8 mouse cellular contexts compared by ENCODE assay signal in the genomic region with DNA sequence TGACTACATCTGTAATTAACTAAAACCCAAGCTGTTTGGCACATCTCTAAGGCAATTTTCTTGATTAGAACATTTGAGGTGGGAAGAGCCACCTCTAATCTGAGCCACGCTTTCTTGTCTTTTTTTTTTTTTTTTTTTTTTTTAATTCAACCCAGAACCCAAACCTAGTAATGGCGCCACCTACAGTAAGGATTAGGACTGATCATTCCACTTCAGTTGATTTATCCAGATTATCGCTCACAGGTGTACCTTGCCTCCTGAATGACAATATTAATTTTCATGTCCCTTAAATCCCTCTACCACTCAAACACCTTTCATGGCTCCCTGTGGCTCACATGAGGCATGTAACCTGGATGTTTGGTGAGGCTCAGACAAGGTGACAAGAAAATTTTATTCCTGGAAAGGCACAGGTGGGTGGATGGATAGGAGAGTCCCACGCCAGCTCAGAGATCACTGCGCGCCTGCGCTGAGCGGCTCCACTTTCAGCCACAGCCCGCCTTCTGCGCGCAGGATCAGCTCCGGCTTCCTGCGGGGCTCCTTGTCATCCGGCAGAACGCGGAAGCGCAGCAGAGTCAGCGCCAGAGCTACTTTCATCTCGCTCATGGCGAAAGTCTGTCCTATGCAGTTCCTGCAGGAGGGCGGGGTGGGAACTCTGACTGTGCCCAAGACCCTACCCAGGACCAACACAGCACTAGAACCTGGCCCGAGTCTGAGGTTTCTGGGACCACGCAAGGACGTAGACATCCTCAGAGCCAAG. TPM values are rescaled to one million over a fixed set of nuclear protein-coding genes. Genes with fewer than 3 reads are reported as not detected.
A peak's percentile ranks its signal among the peaks of the same experiment; 100 is the strongest.
DNase-seq lines count a peak whose midpoint lies in the region; ATAC-seq and TF ChIP-seq lines count a peak whose summit lies in the region.

No protein-coding gene starts in this region.

- H3K4me1 ChIP-seq in cortical plate, adult 2 months (ENCODE audit: control insufficient read depth, insufficient read depth, low read length) = no peaks in the 10 kb centered on the region
- no peaks in the 10 kb centered on the region for H3K4me1 ChIP-seq in kidney, adult 2 months (ENCODE audit: control insufficient read depth, insufficient read depth, low read length)
- no peaks in the 10 kb centered on the region for H3K4me1 ChIP-seq in limb, embryonic 11.5 days (ENCODE audit: control insufficient read depth, insufficient read depth, low read length)
- H3K4me1 ChIP-seq in midbrain, embryonic 11.5 days (ENCODE audit: control insufficient read depth, insufficient read depth, low read length) = no peaks in the 10 kb centered on the region

- H3K27me3 ChIP-seq in kidney, adult 2 months (replicated peaks; ENCODE audit: control insufficient read depth, insufficient read depth, low read length) = no peaks in the 10 kb centered on the region
- no peaks in the 10 kb centered on the region for H3K27me3 ChIP-seq in limb, embryonic 11.5 days (ENCODE audit: control insufficient read depth, insufficient read depth, low read length)
- no peaks in the 10 kb centered on the region for H3K27me3 ChIP-seq in midbrain, embryonic 11.5 days (ENCODE audit: control insufficient read depth, insufficient read depth, low read length)

- 16% methylated on average over 24 of the region's 24 CpGs for WGBS in kidney, adult 2 months
- 16% methylated on average over 24 of the region's 24 CpGs for WGBS in limb, embryonic 11.5 days
- WGBS in midbrain, embryonic 11.5 days = 13% methylated on average over 24 of the region's 24 CpGs

- peak; percentile 82 for TF ChIP-seq POLR2A in cortical plate, adult 2 months (IDR thresholded peaks at IDR 0.05; ENCODE audit: extremely low read depth, insufficient read depth, low read length)
- TF ChIP-seq POLR2A in kidney, adult 2 months (IDR thresholded peaks at IDR 0.05; ENCODE audit: low read depth, low read length) = no peak

- H3K4me3 ChIP-seq in cortical plate, adult 2 months (ENCODE audit: insufficient read depth, low read length) = peak overlapping the region; percentile 48
- H3K4me3 ChIP-seq in kidney, adult 2 months (ENCODE audit: insufficient read depth, low read depth, low read length) = peak overlapping the region; percentile 62
- H3K4me3 ChIP-seq in limb, embryonic 11.5 days (ENCODE audit: low read depth, low read length) = peak overlapping the region; percentile 33
- peak overlapping the region; percentile 35 for H3K4me3 ChIP-seq in midbrain, embryonic 11.5 days (ENCODE audit: low read depth, low read length)

- no peaks in the 10 kb centered on the region for H3K36me3 ChIP-seq in kidney, adult 2 months (ENCODE audit: control insufficient read depth, insufficient read depth, low read length)
- no peaks in the 10 kb centered on the region for H3K36me3 ChIP-seq in limb, embryonic 11.5 days (ENCODE audit: control insufficient read depth, insufficient read depth, low read length)
- H3K36me3 ChIP-seq in midbrain, embryonic 11.5 days (ENCODE audit: control insufficient read depth, insufficient read depth, low read length) = no peaks in the 10 kb centered on the region

- no peak for TF ChIP-seq CTCF in cortical plate, adult 2 months (IDR thresholded peaks at IDR 0.05; ENCODE audit: extremely low read depth, insufficient read depth, low read length)
- TF ChIP-seq CTCF in kidney, adult 2 months (conservative IDR thresholded peaks at IDR 0.05; ENCODE audit: insufficient read depth, insufficient read length, low read depth, low read length) = no peak

- H3K27ac ChIP-seq in cortical plate, adult 2 months (ENCODE audit: insufficient read depth, low read length) = no peak overlapping the region
- no peak overlapping the region for H3K27ac ChIP-seq in kidney, adult 2 months (ENCODE audit: insufficient read depth, low read depth, low read length)
- no peak overlapping the region for H3K27ac ChIP-seq in limb, embryonic 11.5 days (replicated peaks; ENCODE audit: low read depth, low read length)
- no peak overlapping the region for H3K27ac ChIP-seq in midbrain, embryonic 11.5 days (ENCODE audit: low read depth, low read length)

- H3K9me3 ChIP-seq in limb, embryonic 11.5 days (ENCODE audit: control insufficient read depth, low read length) = no peaks in the 10 kb centered on the region
- H3K9me3 ChIP-seq in midbrain, embryonic 11.5 days (ENCODE audit: control insufficient read depth, low read length) = no peaks in the 10 kb centered on the region

- H3K4me2 ChIP-seq in limb, embryonic 11.5 days (ENCODE audit: low read depth, severe bottlenecking) = peak overlapping the region; percentile 55
- peak overlapping the region; percentile 58 for H3K4me2 ChIP-seq in midbrain, embryonic 11.5 days

- peak; percentile 66 to 83 for DNase-seq in adrenal gland, adult (ENCODE audit: inconsistent age in 2 of 2, low spot score in 1 of 2)
- peak; percentile 24 for DNase-seq in heart, adult 8-10 months (ENCODE audit: low spot score)
- peak; percentile 54 for DNase-seq in kidney, adult 2 months
- peak; percentile 65 for DNase-seq in limb, embryonic 11.5 days (ENCODE audit: low spot score)
- DNase-seq in midbrain, embryonic 11.5 days (ENCODE audit: low spot score, missing footprints) = peak; percentile 88
- DNase-seq in spleen, adult 18-20 months = peak; percentile 36 to 57

- peak overlapping the region; percentile 2; the same call in 1 of the 2 replicates for H3K9ac ChIP-seq in limb, embryonic 11.5 days (ENCODE audit: low read length)
- H3K9ac ChIP-seq in midbrain, embryonic 11.5 days (ENCODE audit: low read length) = peak overlapping the region; percentile 62

- peak; percentile 58; the same call in 1 of the 2 replicates for ATAC-seq in limb, embryonic 11.5 days (ENCODE audit: insufficient number of reproducible peaks, low FRiP score, low TSS enrichment, low read depth)
- peak; percentile 77 for ATAC-seq in midbrain, embryonic 11.5 days (ENCODE audit: low FRiP score)
- no peak for ATAC-seq in erythroid progenitor cell, adult 5-6 weeks (replicated peaks; ENCODE audit: low FRiP score, poor library complexity, severe bottlenecking)

RNA-seq across cellular contexts. Expression of a gene that starts 21.1 kb away (rescaled TPM):
- polyA plus RNA-seq in cortical plate, adult 2 months (2012; rRNA removed) = 0.15 and 0.17 TPM in 2 replicates
- total RNA-seq in heart, adult 8-10 months (2022) = 1 to 10 TPM in 2 of 4 experiments, under 1 TPM in 2; 0.25 to 1.2 (median 0.84) TPM
- 1.7 and 3.3 TPM in 2 replicates for polyA plus RNA-seq in kidney, adult 2 months (2012; rRNA removed)
- polyA plus RNA-seq in limb, embryonic 11.5 days (2014; fragmentation: Nextera tagmentation; extraction: Ambion mirVana) = 0.30 and 1.0 TPM in 2 replicates
- polyA plus RNA-seq in midbrain, embryonic 11.5 days (2014; fragmentation: Nextera tagmentation; extraction: Ambion mirVana) = 0.22 and 0.41 TPM in 2 replicates
- 6.1 and 10.9 TPM in 2 replicates for total RNA-seq in erythroid progenitor cell, adult 5-6 weeks (2015; ENCODE audit: low replicate concordance)
- total RNA-seq in erythroid progenitor cell, adult 5-6 weeks (2017; ENCODE audit: low replicate concordance) = 2.7 and 7.0 TPM in 2 replicates

RNA-seq across cellular contexts. Expression of a gene that starts 37.5 kb away (rescaled TPM):
- 14.2 and 15.7 TPM in 2 replicates for polyA plus RNA-seq in cortical plate, adult 2 months (2012; rRNA removed)
- 1 to 10 TPM; 5.4 to 7.5 (median 7.0) TPM for total RNA-seq in heart, adult 8-10 months (2022)
- polyA plus RNA-seq in kidney, adult 2 months (2012; rRNA removed) = 6.7 and 8.9 TPM in 2 replicates
- 30.9 and 31.2 TPM in 2 replicates for polyA plus RNA-seq in limb, embryonic 11.5 days (2014; fragmentation: Nextera tagmentation; extraction: Ambion mirVana)
- polyA plus RNA-seq in midbrain, embryonic 11.5 days (2014; fragmentation: Nextera tagmentation; extraction: Ambion mirVana) = 25.7 and 28.4 TPM in 2 replicates
- 20.1 and 23.8 TPM in 2 replicates for total RNA-seq in erythroid progenitor cell, adult 5-6 weeks (2015; ENCODE audit: low replicate concordance)
- total RNA-seq in erythroid progenitor cell, adult 5-6 weeks (2017; ENCODE audit: low replicate concordance) = 3.8 and 7.7 TPM in 2 replicates

RNA-seq across cellular contexts. Expression of a gene that starts 52.7 kb away (rescaled TPM):
- not detected in 2 replicates for polyA plus RNA-seq in cortical plate, adult 2 months (2012; rRNA removed)
- not detected for total RNA-seq in heart, adult 8-10 months (2022)
- not detected in 2 replicates for polyA plus RNA-seq in kidney, adult 2 months (2012; rRNA removed)
- not detected in 2 replicates for polyA plus RNA-seq in limb, embryonic 11.5 days (2014; fragmentation: Nextera tagmentation; extraction: Ambion mirVana)
- polyA plus RNA-seq in midbrain, embryonic 11.5 days (2014; fragmentation: Nextera tagmentation; extraction: Ambion mirVana) = not detected in 2 replicates
- not detected in 2 replicates for total RNA-seq in erythroid progenitor cell, adult 5-6 weeks (2015; ENCODE audit: low replicate concordance)
- not detected in 2 replicates for total RNA-seq in erythroid progenitor cell, adult 5-6 weeks (2017; ENCODE audit: low replicate concordance)

Comparison
In these comparisons a context has a peak if more than half of its experiments do, and no peak if none do; other contexts are left out.
1. DNase-seq: peak in every context shown above with its lines; median percentile 88 in midbrain, embryonic 11.5 days; 74 in adrenal gland, adult; 65 in limb, embryonic 11.5 days; 54 in kidney, adult 2 months; 46 in spleen, adult 18-20 months; 24 in heart, adult 8-10 months.